Comparison of ENCODE assay signal across 15 mouse cellular contexts in genomic region chr11:101484245-101484644, GRCm38 (mm10). TPM values are rescaled to one million over a fixed set of nuclear protein-coding genes. Genes with fewer than 3 reads are reported as not detected.
DNase-seq lines count a peak whose midpoint lies in the region; ATAC-seq and TF ChIP-seq lines count a peak whose summit lies in the region.
"Had no signal": no experiment of that assay in that cellular context is flagged by ENCODE, and none has a peak within 500 bp of the region (broad histone marks: within the 10 kb centered on the region; RNA-seq: fewer than 3 reads in every experiment).

No protein-coding gene starts in this region.

- no peaks in the 10 kb centered on the region for H3K27me3 ChIP-seq in heart, embryonic 10.5 days (ENCODE audit: insufficient read depth, poor library complexity, severe bottlenecking)
- no peaks in the 10 kb centered on the region for H3K27me3 ChIP-seq in neural tube, embryonic 12.5 days (replicated peaks)
- no peaks in the 10 kb centered on the region for H3K27me3 ChIP-seq in liver, embryonic 14.5 days (ENCODE audit: control insufficient read depth, insufficient read depth, low read length)
- peaks cover 12% of the 10 kb centered on the region; the same call in 1 of the 2 replicates for H3K27me3 ChIP-seq in limb, embryonic 10.5 days (ENCODE audit: low read depth, poor library complexity, severe bottlenecking)

- no peaks in the 10 kb centered on the region for H3K9me3 ChIP-seq in heart, embryonic 10.5 days
- no peaks in the 10 kb centered on the region for H3K9me3 ChIP-seq in neural tube, embryonic 12.5 days
- no peaks in the 10 kb centered on the region for H3K9me3 ChIP-seq in liver, embryonic 14.5 days (ENCODE audit: control insufficient read depth, low read length)
- no peaks in the 10 kb centered on the region for H3K9me3 ChIP-seq in limb, embryonic 10.5 days (replicated peaks)
- H3K9me3 ChIP-seq: limb, embryonic 15.5 days had no signal

- no peak overlapping the region for H3K9ac ChIP-seq in neural tube, embryonic 12.5 days
- H3K9ac ChIP-seq in liver, embryonic 14.5 days (replicated peaks): peak overlapping the region; percentile 23
- H3K9ac ChIP-seq: limb, embryonic 15.5 days had no signal

- H3K4me2 ChIP-seq in neural tube, embryonic 12.5 days (replicated peaks): no peak overlapping the region
- H3K4me2 ChIP-seq in liver, embryonic 14.5 days (ENCODE audit: low read depth): peak overlapping the region; percentile 42
- H3K4me2 ChIP-seq: limb, embryonic 15.5 days had no signal

- intact Hi-C loops in heart, postnatal 14 days (cut with DNase I): no loop called here

- no peak for TF ChIP-seq CTCF in liver, embryonic 14.5 days (IDR thresholded peaks at IDR 0.05; ENCODE audit: low read depth)

- no peak overlapping the region for H3K4me3 ChIP-seq in heart, embryonic 10.5 days
- H3K4me3 ChIP-seq in neural tube, embryonic 12.5 days: no peak overlapping the region
- no peak overlapping the region for H3K4me3 ChIP-seq in liver, embryonic 14.5 days (ENCODE audit: insufficient read depth in 1 of 2, low read depth in 2 of 2, low read length in 2 of 2)
- H3K4me3 ChIP-seq in limb, embryonic 10.5 days: no peak overlapping the region
- H3K4me3 ChIP-seq: erythroblast, embryonic 14.5 days; limb, embryonic 15.5 days had no signal

- WGBS in heart, embryonic 10.5 days: 65% methylated on average over 6 of the region's 6 CpGs
- 75% methylated on average over 6 of the region's 6 CpGs for WGBS in neural tube, embryonic 12.5 days
- 11% methylated on average over 6 of the region's 6 CpGs for WGBS in liver, embryonic 14.5 days (ENCODE audit: insufficient replicate concordance)
- 86% methylated on average over 6 of the region's 6 CpGs for WGBS in limb, embryonic 10.5 days

- DNase-seq in heart, embryonic 10.5 days (ENCODE audit: low spot score): no peak
- no peak for DNase-seq in heart, postnatal 14 days
- no peak for DNase-seq in neural tube, embryonic 10.5 days (ENCODE audit: extremely low spot score, low spot score)
- DNase-seq in liver, embryonic 14.5 days (ENCODE audit: low read depth in 3 of 3, low spot score in 3 of 3): no peak
- DNase-seq in gastrocnemius, postnatal 4 days (ENCODE audit: low spot score in 2 of 2): no peak
- no peak for DNase-seq in urinary bladder, postnatal 10 days (ENCODE audit: low spot score)
- DNase-seq in limb, embryonic 10.5 days (ENCODE audit: low spot score): no peak
- DNase-seq: adrenal gland, postnatal 10 days; cerebellum, adult 9-11 months; heart, postnatal 4 days; kidney, adult 8-10 months; right cerebral cortex, postnatal 25 days had no signal

- peak overlapping the region; percentile 67; the same call in 1 of the 2 replicates for H3K27ac ChIP-seq in heart, embryonic 10.5 days
- peak overlapping the region; percentile 53 for H3K27ac ChIP-seq in neural tube, embryonic 12.5 days
- H3K27ac ChIP-seq in liver, embryonic 14.5 days: peak overlapping the region; percentile 72
- H3K27ac ChIP-seq in limb, embryonic 10.5 days: no peak overlapping the region
- H3K27ac ChIP-seq: limb, embryonic 15.5 days had no signal

- TF ChIP-seq EP300 in liver, embryonic 14.5 days (IDR thresholded peaks at IDR 0.05; ENCODE audit: low read depth): peak; percentile 32; the same call in 1 of the 2 replicates

- peaks cover 50% of the 10 kb centered on the region for H3K4me1 ChIP-seq in heart, embryonic 10.5 days
- H3K4me1 ChIP-seq in neural tube, embryonic 12.5 days: peaks cover 27% of the 10 kb centered on the region
- peaks cover 34 to 45% of the 10 kb centered on the region in 2 experiments for H3K4me1 ChIP-seq in liver, embryonic 14.5 days (replicated peaks; ENCODE audit: control insufficient read depth in 2 of 2, insufficient read depth in 2 of 2, low read length in 1 of 2)
- peaks cover 8% of the 10 kb centered on the region for H3K4me1 ChIP-seq in limb, embryonic 10.5 days

- H3K36me3 ChIP-seq in heart, embryonic 10.5 days: peaks cover 24% of the 10 kb centered on the region
- peaks cover 3% of the 10 kb centered on the region; the same call in 1 of the 2 replicates for H3K36me3 ChIP-seq in neural tube, embryonic 12.5 days
- peaks cover 23% of the 10 kb centered on the region for H3K36me3 ChIP-seq in liver, embryonic 14.5 days (replicated peaks; ENCODE audit: control insufficient read depth, insufficient read depth, low read depth)
- H3K36me3 ChIP-seq in limb, embryonic 10.5 days: peaks cover 31% of the 10 kb centered on the region

- ATAC-seq in neural tube, embryonic 12.5 days (ENCODE audit: low FRiP score, low read depth): no peak
- ATAC-seq in liver, embryonic 14.5 days (ENCODE audit: insufficient read depth): peak; percentile 51; the same call in 1 of the 2 replicates

RNA-seq across cellular contexts. Expression of gene Vat1, which starts 18.2 kb away (rescaled TPM):
- 33.1 and 41.1 TPM in 2 replicates for polyA plus RNA-seq in heart, embryonic 10.5 days (2016; fragmentation: Nextera tagmentation; extraction: Ambion mirVana)
- total RNA-seq in heart, postnatal 14 days (2021): 10 to 100 TPM; 31.8 to 33.0 TPM
- 71.6 and 75.1 TPM in 2 replicates for polyA plus RNA-seq in neural tube, embryonic 12.5 days (2016; fragmentation: Nextera tagmentation; extraction: Ambion mirVana)
- 9.1 TPM in 2 replicates for polyA plus RNA-seq in liver, embryonic 14.5 days (2012; rRNA removed)
- 6.8 and 6.9 TPM in 2 replicates for polyA plus RNA-seq in liver, embryonic 14.5 days (2014; fragmentation: Nextera tagmentation; extraction: Ambion mirVana)
- total RNA-seq in gastrocnemius, postnatal 4 days (2021): 10 to 100 TPM; 72.6 to 79.3 TPM
- polyA plus RNA-seq in limb, embryonic 10.5 days (2016; fragmentation: Nextera tagmentation; extraction: Ambion mirVana): 14.6 and 17.2 TPM in 2 replicates

RNA-seq across cellular contexts. Expression of gene Rnd2, which starts 19.4 kb away (rescaled TPM):
- 34.2 and 42.7 TPM in 2 replicates for polyA plus RNA-seq in heart, embryonic 10.5 days (2016; fragmentation: Nextera tagmentation; extraction: Ambion mirVana)
- 1 to 10 TPM; 5.9 to 6.7 TPM for total RNA-seq in heart, postnatal 14 days (2021)
- polyA plus RNA-seq in neural tube, embryonic 12.5 days (2016; fragmentation: Nextera tagmentation; extraction: Ambion mirVana): 84.0 and 99.7 TPM in 2 replicates
- 2.9 and 3.1 TPM in 2 replicates for polyA plus RNA-seq in liver, embryonic 14.5 days (2012; rRNA removed)
- 1.2 and 1.4 TPM in 2 replicates for polyA plus RNA-seq in liver, embryonic 14.5 days (2014; fragmentation: Nextera tagmentation; extraction: Ambion mirVana)
- 1 to 10 TPM; 8.1 to 8.3 TPM for total RNA-seq in gastrocnemius, postnatal 4 days (2021)
- polyA plus RNA-seq in limb, embryonic 10.5 days (2016; fragmentation: Nextera tagmentation; extraction: Ambion mirVana): 5.0 and 6.3 TPM in 2 replicates

RNA-seq across cellular contexts. Expression of gene Ifi35, which starts 36.0 kb away (rescaled TPM):
- polyA plus RNA-seq in heart, embryonic 10.5 days (2016; fragmentation: Nextera tagmentation; extraction: Ambion mirVana): 9.4 and 9.8 TPM in 2 replicates
- 10 to 100 TPM; 12.2 TPM for total RNA-seq in heart, postnatal 14 days (2021)
- polyA plus RNA-seq in neural tube, embryonic 12.5 days (2016; fragmentation: Nextera tagmentation; extraction: Ambion mirVana): 3.4 and 4.3 TPM in 2 replicates
- polyA plus RNA-seq in liver, embryonic 14.5 days (2012; rRNA removed): 14.0 and 17.2 TPM in 2 replicates
- 21.3 and 22.1 TPM in 2 replicates for polyA plus RNA-seq in liver, embryonic 14.5 days (2014; fragmentation: Nextera tagmentation; extraction: Ambion mirVana)
- 1 to 10 TPM; 8.0 to 8.9 TPM for total RNA-seq in gastrocnemius, postnatal 4 days (2021)
- 2.3 and 3.1 TPM in 2 replicates for polyA plus RNA-seq in limb, embryonic 10.5 days (2016; fragmentation: Nextera tagmentation; extraction: Ambion mirVana)

RNA-seq across cellular contexts. Expression of gene Rpl27, which starts 42.1 kb away (rescaled TPM):
- 311 and 360 TPM in 2 replicates for polyA plus RNA-seq in heart, embryonic 10.5 days (2016; fragmentation: Nextera tagmentation; extraction: Ambion mirVana)
- total RNA-seq in heart, postnatal 14 days (2021): 10 to 100 TPM; 49.7 to 52.9 TPM
- 327 and 346 TPM in 2 replicates for polyA plus RNA-seq in neural tube, embryonic 12.5 days (2016; fragmentation: Nextera tagmentation; extraction: Ambion mirVana)
- 571 and 987 TPM in 2 replicates for polyA plus RNA-seq in liver, embryonic 14.5 days (2012; rRNA removed)
- polyA plus RNA-seq in liver, embryonic 14.5 days (2014; fragmentation: Nextera tagmentation; extraction: Ambion mirVana): 295 and 303 TPM in 2 replicates
- total RNA-seq in gastrocnemius, postnatal 4 days (2021): 10 to 100 TPM; 81.3 to 87.8 TPM
- 448 and 536 TPM in 2 replicates for polyA plus RNA-seq in limb, embryonic 10.5 days (2016; fragmentation: Nextera tagmentation; extraction: Ambion mirVana)

RNA-seq across cellular contexts. Expression of gene Ptges3l, which starts 59.1 kb away (rescaled TPM):
- 57.6 and 95.1 TPM in 2 replicates for polyA plus RNA-seq in heart, embryonic 10.5 days (2016; fragmentation: Nextera tagmentation; extraction: Ambion mirVana)
- 10 to 100 TPM; 60.2 to 61.2 TPM for total RNA-seq in heart, postnatal 14 days (2021)
- 3.2 and 4.4 TPM in 2 replicates for polyA plus RNA-seq in neural tube, embryonic 12.5 days (2016; fragmentation: Nextera tagmentation; extraction: Ambion mirVana)
- polyA plus RNA-seq in liver, embryonic 14.5 days (2012; rRNA removed): 0.29 and 0.74 TPM in 2 replicates
- 0.53 and 0.86 TPM in 2 replicates for polyA plus RNA-seq in liver, embryonic 14.5 days (2014; fragmentation: Nextera tagmentation; extraction: Ambion mirVana)
- total RNA-seq in gastrocnemius, postnatal 4 days (2021): 10 to 100 TPM; 56.2 to 80.9 TPM
- polyA plus RNA-seq in limb, embryonic 10.5 days (2016; fragmentation: Nextera tagmentation; extraction: Ambion mirVana): 4.0 and 4.7 TPM in 2 replicates
- polyA plus RNA-seq: erythroblast, embryonic 14.5 days had no signal
